Mouse (Mus musculus) CD4-positive, CD25-positive, alpha-beta regulatory T cell, adult 4 months (primary cell): ENCODE data around the gene Samd9l. TPM values are rescaled to one million over a fixed set of nuclear protein-coding genes. Genes with fewer than 3 reads are reported as not detected.
"Not testable (repeated sequence)": the region's sequence is repeated elsewhere in the genome, so short reads cannot be mapped to it uniquely, and the experiment has no call there.

Source experiments
- ATAC-seq: one replicate; pipeline ENCODE4 v1.8.0; 2017
- polyA plus RNA-seq, 2 experiments: library from polyadenylated mRNA; unstranded; fragments of 100-300 nt; shearing (Covaris generic); gene quantifications; one replicate each; pipeline ENCODE4 v1.2.1; 2017

The Samd9l gene
- polyA plus RNA-seq, 2 experiments from 2014 or later, result 123 to 199 TPM

DNA sequence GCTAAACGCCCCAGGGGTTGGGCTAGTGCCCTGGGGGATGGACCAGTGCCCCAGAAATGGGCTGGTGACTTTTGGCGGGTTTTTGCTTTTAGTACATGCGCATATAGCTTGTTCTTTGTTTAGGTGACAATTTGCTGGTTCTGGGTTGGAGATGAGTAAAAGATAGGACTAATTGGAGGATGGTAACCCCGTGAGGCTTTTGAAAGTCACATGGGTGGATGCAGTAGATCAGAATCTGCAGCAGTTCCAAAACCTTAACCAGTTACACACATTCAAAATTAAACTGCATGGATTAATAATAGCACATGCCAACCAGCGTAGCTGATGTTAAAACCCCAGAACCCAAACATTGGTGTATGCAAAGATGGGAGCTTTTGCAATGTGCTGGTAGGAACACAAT is 57.9 kb downstream of the Samd9l start:
- no peak for ATAC-seq

DNA sequence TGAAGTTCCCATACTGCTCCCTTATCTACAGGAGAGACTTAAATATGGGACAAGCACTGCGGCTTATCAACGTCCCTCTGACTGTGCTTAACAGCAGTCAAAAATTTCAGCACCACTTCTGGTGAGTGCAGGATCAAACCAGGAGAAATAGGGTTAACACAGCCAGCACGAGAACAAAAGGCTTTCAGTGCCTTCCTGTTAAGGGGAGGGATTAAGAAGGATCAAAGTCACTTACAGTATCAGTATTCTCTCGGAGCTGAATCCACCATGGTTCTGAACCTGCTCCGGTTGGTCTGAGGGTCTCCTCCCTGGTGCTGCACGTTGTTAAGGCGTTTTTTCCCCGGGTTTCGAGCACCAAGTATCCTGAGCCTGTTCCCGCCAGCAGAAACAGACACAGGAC is 58.4 kb downstream of the Samd9l start:
- ATAC-seq, result not testable (repeated sequence)

- not testable (repeated sequence) for ATAC-seq
These were observed 60.2 kb downstream of the Samd9l start for GRCm38 (mm10) chr6:3339131-3339530.

Other genes starting within 250 kb of the Samd9l start
- gene Hepacam2, start 98.7 kb upstream of the Samd9l start, polyA plus RNA-seq, result 1 to 10 TPM in 1 of 2 experiments, under 1 TPM in 1; 0.46 to 1.4 TPM
- gene Vps50, start 98.8 kb upstream of the Samd9l start, polyA plus RNA-seq, result 10 to 100 TPM; 16.2 to 22.4 TPM